In the genomic region with DNA sequence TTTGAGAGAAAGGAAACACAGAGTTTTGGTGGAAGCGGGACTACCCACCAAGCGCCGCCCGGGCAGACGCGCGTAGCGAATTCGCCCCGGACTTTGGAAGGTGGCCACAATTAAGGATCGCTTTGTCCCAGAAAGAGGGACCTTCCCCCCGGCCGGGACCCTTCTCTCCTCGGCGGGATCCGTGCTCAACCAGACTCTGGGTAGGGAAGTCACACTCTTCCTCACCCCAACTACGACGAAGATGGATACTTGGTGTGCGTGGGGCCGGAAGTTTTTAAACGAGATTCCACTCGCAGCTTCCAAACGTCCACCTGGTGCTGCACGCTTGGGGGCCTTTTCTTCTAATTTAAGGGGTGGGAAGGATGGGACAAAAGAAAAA, we compare ENCODE assay signal across 8 mouse cellular contexts. TPM values are rescaled to one million over a fixed set of nuclear protein-coding genes. Genes with fewer than 3 reads are reported as not detected.
A peak's percentile ranks its signal among the peaks of the same experiment; 100 is the strongest.
DNase-seq lines count a peak whose midpoint lies in the region; ATAC-seq and TF ChIP-seq lines count a peak whose summit lies in the region.

No protein-coding gene starts in this region.

- no peaks in the 10 kb centered on the region for H3K9me3 ChIP-seq in hindbrain, embryonic 10.5 days
- no peaks in the 10 kb centered on the region for H3K9me3 ChIP-seq in limb, embryonic 15.5 days
- H3K9me3 ChIP-seq in neural tube, embryonic 12.5 days = no peaks in the 10 kb centered on the region

- H3K27me3 ChIP-seq in cerebellum, adult 2 months (ENCODE audit: control insufficient read depth, insufficient read depth, low read length) = no peaks in the 10 kb centered on the region
- H3K27me3 ChIP-seq in hindbrain, embryonic 10.5 days (ENCODE audit: insufficient read depth, poor library complexity, severe bottlenecking) = no peaks in the 10 kb centered on the region; the same call in 1 of the 2 replicates
- no peaks in the 10 kb centered on the region for H3K27me3 ChIP-seq in limb, embryonic 15.5 days
- H3K27me3 ChIP-seq in neural tube, embryonic 12.5 days (replicated peaks) = no peaks in the 10 kb centered on the region

- H3K4me3 ChIP-seq in cerebellum, adult 2 months (replicated peaks; ENCODE audit: insufficient read depth, low read depth, low read length) = peak overlapping the region; percentile 79
- peak overlapping the region; percentile 75 for H3K4me3 ChIP-seq in hindbrain, embryonic 10.5 days
- H3K4me3 ChIP-seq in limb, embryonic 15.5 days = peak overlapping the region; percentile 76
- peak overlapping the region; percentile 90 for H3K4me3 ChIP-seq in neural tube, embryonic 12.5 days

- TF ChIP-seq CTCF in cerebellum, adult 2 months (IDR thresholded peaks at IDR 0.05; ENCODE audit: borderline replicate concordance, insufficient read depth, low read depth, low read length) = no peak

- H3K27ac ChIP-seq in cerebellum, adult 2 months (ENCODE audit: insufficient read depth, low read length) = peak overlapping the region; percentile 87; the same call in 1 of the 2 replicates
- H3K27ac ChIP-seq in hindbrain, embryonic 10.5 days = peak overlapping the region; percentile 99
- peak overlapping the region; percentile 95 for H3K27ac ChIP-seq in limb, embryonic 15.5 days
- H3K27ac ChIP-seq in neural tube, embryonic 12.5 days = peak overlapping the region; percentile 96

- peak overlapping the region; percentile 87 for H3K9ac ChIP-seq in limb, embryonic 15.5 days
- H3K9ac ChIP-seq in neural tube, embryonic 12.5 days = peak overlapping the region; percentile 99

- peaks cover 18% of the 10 kb centered on the region for H3K4me1 ChIP-seq in cerebellum, adult 2 months (ENCODE audit: control insufficient read depth, insufficient read depth, low read length)
- peaks cover 62% of the 10 kb centered on the region for H3K4me1 ChIP-seq in hindbrain, embryonic 10.5 days (replicated peaks)
- H3K4me1 ChIP-seq in limb, embryonic 15.5 days = peaks cover 59% of the 10 kb centered on the region
- H3K4me1 ChIP-seq in neural tube, embryonic 12.5 days = peaks cover 50% of the 10 kb centered on the region

- ATAC-seq in limb, embryonic 15.5 days (ENCODE audit: insufficient number of reproducible peaks, low FRiP score, low TSS enrichment, low read depth) = no peak
- ATAC-seq in neural tube, embryonic 12.5 days (ENCODE audit: low FRiP score, low read depth) = no peak

- peak overlapping the region; percentile 79 for H3K4me2 ChIP-seq in limb, embryonic 15.5 days
- H3K4me2 ChIP-seq in neural tube, embryonic 12.5 days (replicated peaks) = peak overlapping the region; percentile 99

- DNase-seq in cerebellum, adult 2 months = peak in 1 of 2 experiments; percentile 61
- DNase-seq in cerebellum, postnatal 4 days (ENCODE audit: low spot score in 2 of 2) = no peak
- peak; percentile 46 for DNase-seq in urinary bladder, adult 2 months (ENCODE audit: low spot score)
- DNase-seq in urinary bladder, postnatal 10 days (ENCODE audit: low spot score) = no peak
- DNase-seq in hindbrain, embryonic 10.5 days (ENCODE audit: low spot score) = peak; percentile 58
- DNase-seq in frontal cortex, adult 2 months (ENCODE audit: extremely low spot score in 1 of 2, low spot score in 1 of 2) = no peak

- WGBS in cerebellum, adult 2 months = 3% methylated on average over 24 of the region's 24 CpGs
- under 1% methylated on average over 24 of the region's 24 CpGs for WGBS in hindbrain, embryonic 10.5 days
- WGBS in limb, embryonic 15.5 days = under 1% methylated on average over 24 of the region's 24 CpGs
- under 1% methylated on average over 24 of the region's 24 CpGs for WGBS in neural tube, embryonic 12.5 days

- TF ChIP-seq POLR2A in cerebellum, adult 2 months (IDR thresholded peaks at IDR 0.05; ENCODE audit: borderline replicate concordance, insufficient read depth, low read length) = no peak

- peaks cover 28% of the 10 kb centered on the region for H3K36me3 ChIP-seq in hindbrain, embryonic 10.5 days
- H3K36me3 ChIP-seq in limb, embryonic 15.5 days = no peaks in the 10 kb centered on the region
- H3K36me3 ChIP-seq in neural tube, embryonic 12.5 days = peaks cover 8% of the 10 kb centered on the region; the same call in 1 of the 2 replicates

RNA-seq across cellular contexts. Expression of gene Slc38a10, which starts 36.9 kb away (rescaled TPM):
- 72.5 and 73.2 TPM in 2 replicates for polyA plus RNA-seq in cerebellum, adult 2 months (2012; rRNA removed)
- 60.0 and 72.0 TPM in 2 replicates for polyA plus RNA-seq in urinary bladder, adult 2 months (2012; rRNA removed)
- 99.1 and 114 TPM in 2 replicates for polyA plus RNA-seq in hindbrain, embryonic 10.5 days (2016; fragmentation: Nextera tagmentation; extraction: Ambion mirVana)
- polyA plus RNA-seq in limb, embryonic 15.5 days (2015; fragmentation: Nextera tagmentation; extraction: Ambion mirVana) = 96.1 and 101 TPM in 2 replicates
- polyA plus RNA-seq in neural tube, embryonic 12.5 days (2016; fragmentation: Nextera tagmentation; extraction: Ambion mirVana) = 119 and 121 TPM in 2 replicates
- polyA plus RNA-seq in frontal cortex, adult 2 months (2012; rRNA removed) = 62.5 and 62.6 TPM in 2 replicates

RNA-seq across cellular contexts. Expression of gene Bahcc1, which starts 44.7 kb away (rescaled TPM):
- 17.0 and 17.6 TPM in 2 replicates for polyA plus RNA-seq in cerebellum, adult 2 months (2012; rRNA removed)
- polyA plus RNA-seq in urinary bladder, adult 2 months (2012; rRNA removed) = 4.3 and 8.2 TPM in 2 replicates
- 17.0 and 18.8 TPM in 2 replicates for polyA plus RNA-seq in hindbrain, embryonic 10.5 days (2016; fragmentation: Nextera tagmentation; extraction: Ambion mirVana)
- 5.8 and 6.7 TPM in 2 replicates for polyA plus RNA-seq in limb, embryonic 15.5 days (2015; fragmentation: Nextera tagmentation; extraction: Ambion mirVana)
- polyA plus RNA-seq in neural tube, embryonic 12.5 days (2016; fragmentation: Nextera tagmentation; extraction: Ambion mirVana) = 21.6 and 22.8 TPM in 2 replicates
- 16.9 and 17.2 TPM in 2 replicates for polyA plus RNA-seq in frontal cortex, adult 2 months (2012; rRNA removed)

Comparison
In these comparisons a context has a peak if more than half of its experiments do, and no peak if none do; other contexts are left out.
1. DNase-seq: peak in urinary bladder, adult 2 months (single experiment) and hindbrain, embryonic 10.5 days (single experiment); none in cerebellum, postnatal 4 days (0 of 2), urinary bladder, postnatal 10 days (single experiment) and frontal cortex, adult 2 months (0 of 2).
2. Peak in every context shown above with its lines, with median percentiles within 50 percentile points of each other: H3K27ac ChIP-seq and H3K4me3 ChIP-seq.